Mouse (Mus musculus) embryonic facial prominence, embryonic 14.5 days (tissue): ENCODE results near the gene Mtx2. TPM values are rescaled to one million over a fixed set of nuclear protein-coding genes. Genes with fewer than 3 reads are reported as not detected.

Experiments used
- polyA plus RNA-seq: library from polyadenylated mRNA; unstranded; fragments of >200 nt; fragmentation: Nextera tagmentation; extraction: Ambion mirVana; gene quantifications from 2 replicates; pipeline ENCODE4 v1.2.1, GENCODE M21; 2014

Mtx2 gene
- polyA plus RNA-seq, 1 experiment from 2014 or later: 121 TPM

Other genes with a start within 250 kb of the Mtx2 start
- gene Lnpk, start 246.4 kb upstream of the Mtx2 start, polyA plus RNA-seq: 25.5 and 27.8 TPM in 2 replicates
- gene Evx2, start 166.2 kb upstream of the Mtx2 start, polyA plus RNA-seq: not detected in 2 replicates
- not detected in 2 replicates for gene Hoxd13, start 157.5 kb upstream of the Mtx2 start, polyA plus RNA-seq
- gene Hoxd12, start 150.8 kb upstream of the Mtx2 start, polyA plus RNA-seq: not detected in 2 replicates
- not detected in 2 replicates for gene Hoxd11, start 146.2 kb upstream of the Mtx2 start, polyA plus RNA-seq
- 0.37 and 0.45 TPM in 2 replicates for gene Hoxd10, start 133.9 kb upstream of the Mtx2 start, polyA plus RNA-seq
- gene Hoxd9, start 128.1 kb upstream of the Mtx2 start, polyA plus RNA-seq: 2.0 and 2.3 TPM in 2 replicates
- gene Hoxd8, start 121.2 kb upstream of the Mtx2 start, polyA plus RNA-seq: 8.7 and 10.3 TPM in 2 replicates
- 3.8 and 4.7 TPM in 2 replicates for gene Hoxd3, start 113.9 kb upstream of the Mtx2 start, polyA plus RNA-seq
- gene Hoxd4, start 113.9 kb upstream of the Mtx2 start, polyA plus RNA-seq: 0.63 and 0.82 TPM in 2 replicates
- gene Gm28230, start 99.1 kb upstream of the Mtx2 start, polyA plus RNA-seq: 0.13 TPM in 1 of 2 replicates, not detected in the other
- 3.9 and 4.7 TPM in 2 replicates for gene Hoxd1, start 62.8 kb upstream of the Mtx2 start, polyA plus RNA-seq